Mouse (Mus musculus) liver, postnatal 0 days (tissue): ENCODE results near the gene Opa3.

Source experiments
- CTCF ChIP-seq: sonication (generic); IDR thresholded peaks from 2 replicates; pipeline ENCODE4 v1.5.1; 2016; ENCODE audit warnings: antibody characterized with exemption, low read depth
- EP300 ChIP-seq: IDR thresholded peaks from 2 replicates; pipeline ENCODE4 v1.6.1; 2016; ENCODE audit warnings: antibody characterized with exemption, low read depth, mild to moderate bottlenecking

DNA sequence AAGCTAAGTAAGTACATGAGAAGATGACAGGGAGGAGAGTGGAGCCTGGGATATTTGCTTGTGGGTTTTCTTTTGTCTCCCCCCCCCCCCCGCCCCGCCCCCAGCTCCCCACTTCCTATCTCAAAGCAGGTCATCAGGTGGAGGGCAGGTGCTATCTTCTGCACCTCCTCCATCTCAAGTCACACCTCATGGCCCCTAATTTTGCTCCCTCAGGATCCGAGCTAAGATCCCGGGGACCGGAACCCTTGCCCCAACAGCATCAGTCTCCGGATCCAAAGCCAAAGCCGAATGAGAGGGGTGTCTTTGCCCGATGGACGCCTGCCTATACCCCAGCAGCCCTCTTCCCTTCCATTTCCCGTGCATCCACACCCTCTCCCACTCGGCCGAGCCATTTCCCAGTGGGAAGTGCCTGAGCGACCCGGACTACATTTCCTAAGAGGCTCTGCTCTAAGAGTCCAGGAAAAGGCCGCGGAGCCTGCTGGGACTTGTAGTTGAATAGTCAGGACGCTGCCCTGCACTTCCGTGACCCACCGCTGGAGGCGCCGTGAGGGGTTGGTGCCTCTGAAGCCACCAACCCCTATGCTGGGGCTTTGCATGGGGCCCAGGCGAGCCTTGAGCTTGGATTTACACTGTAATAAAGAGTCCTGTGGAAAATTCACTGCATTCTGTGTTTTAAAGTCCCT lies 67.5 kb downstream of the Opa3 start:
- TF ChIP-seq CTCF = peak; percentile 91
- no peak for TF ChIP-seq EP300
